Mouse (Mus musculus): Measurements from ENCODE around the gene Otx2.

DNA sequence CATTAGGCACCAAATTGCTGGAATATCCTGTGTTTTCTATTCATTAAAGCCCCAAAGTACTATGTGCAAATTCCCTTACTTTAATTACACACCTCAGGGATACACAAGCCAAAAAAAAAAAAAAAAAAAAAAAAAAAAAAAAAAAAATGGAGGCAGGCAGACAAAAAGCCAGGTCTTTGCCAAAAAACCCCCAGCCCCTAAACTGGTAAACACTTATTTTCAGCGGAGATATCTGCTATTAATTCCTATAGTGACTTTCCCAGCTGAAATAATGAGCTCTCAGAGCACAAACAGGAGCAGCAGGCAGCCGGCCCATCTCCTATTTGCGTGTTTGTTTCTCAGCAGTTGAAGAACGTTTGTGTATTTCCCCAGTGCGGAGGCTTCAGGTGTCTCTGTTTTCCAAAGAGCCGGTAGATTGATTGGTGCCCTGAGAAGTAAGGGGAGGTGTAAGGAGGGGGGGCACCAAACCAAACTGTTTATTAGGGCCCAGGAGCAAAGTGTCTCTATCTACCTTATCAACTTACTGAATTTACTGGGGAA lies 34.3 kb upstream of the Otx2 start:
- TF ChIP-seq POLR2A (IDR thresholded peaks at IDR 0.05; ENCODE audit: insufficient read depth, low read length) (no peak), CTCF (IDR thresholded peaks at IDR 0.05; ENCODE audit: low read depth, low read length) (no peak)
